Mouse (Mus musculus): ENCODE results near the gene Acp7.

Gene Acp7

GRCm38 (mm10) chr7:28601668-28602067 is 29.5 kb downstream of the Acp7 start:
- in situ Hi-C loops (cut with MboI, MseI): no loop called here

DNA sequence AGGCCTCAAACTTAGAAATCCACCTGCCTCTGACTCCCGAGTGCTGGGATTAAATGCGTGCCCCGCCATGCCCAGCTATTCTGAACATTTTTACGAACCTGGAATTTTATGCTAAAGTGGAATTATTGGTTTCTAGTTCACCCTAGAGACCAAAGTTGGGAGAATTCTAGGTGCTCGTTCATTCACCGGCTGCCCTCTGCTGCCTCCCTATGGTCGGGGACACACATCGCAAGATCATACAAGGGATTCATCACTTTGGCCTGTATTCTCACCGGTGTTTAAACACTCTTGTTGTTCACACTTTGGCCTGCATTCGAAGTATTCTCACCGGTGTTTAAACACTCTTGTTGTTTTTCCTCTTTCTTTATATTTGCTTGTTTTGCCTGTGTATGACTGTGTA is 30.1 kb downstream of the Acp7 start:
- in situ Hi-C loops (cut with MboI, MseI): no loop called here

GRCm38 (mm10) chr7:28598951-28599350 is 32.2 kb downstream of the Acp7 start:
- in situ Hi-C loops (cut with MboI, MseI): no loop called here

DNA sequence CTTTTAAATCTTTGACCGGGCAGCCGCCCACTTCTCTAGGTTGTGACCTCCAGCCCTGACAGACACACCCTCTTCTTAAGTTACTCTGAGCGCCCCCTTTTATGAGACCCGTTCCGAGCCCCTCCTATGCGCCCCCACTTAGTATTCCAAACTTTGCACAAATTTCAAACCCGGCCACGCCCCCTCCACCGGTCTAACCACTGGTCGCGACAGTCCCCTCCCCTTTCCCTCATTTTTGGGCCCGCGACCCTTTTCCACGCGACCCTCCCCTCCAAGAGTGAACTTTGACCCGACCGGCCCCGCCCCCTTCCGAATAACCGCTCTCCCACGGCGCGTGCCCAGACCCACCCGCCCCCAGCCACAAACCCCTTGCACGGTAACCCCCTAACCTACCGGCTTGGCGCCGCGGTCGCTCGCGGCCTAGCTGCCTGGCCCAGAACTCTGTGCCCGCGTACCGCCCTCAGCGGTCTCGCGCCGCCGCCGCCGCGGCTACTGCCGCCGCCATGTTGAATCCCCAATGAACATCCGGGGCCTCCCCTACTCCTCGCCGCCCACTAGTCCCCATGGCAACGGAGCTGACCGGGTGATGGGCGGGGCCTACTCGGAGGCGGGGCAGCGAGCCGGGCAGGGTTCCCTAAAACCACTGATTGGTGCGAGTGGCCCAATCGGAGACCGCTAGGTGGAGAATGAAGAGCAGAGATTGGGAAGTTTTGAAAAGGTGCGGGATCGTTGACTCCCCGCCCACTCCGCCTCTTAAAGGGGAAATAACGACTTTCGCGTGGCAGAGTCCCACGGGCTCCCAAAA is 33.3 kb downstream of the Acp7 start, which contains the start of the genes Samd4b and Pak4:
Samd4b (minus strand) TSS at position 503 of the 805 bp plus-strand sequence.
Pak4 (minus strand) TSS at position 544 of the 805 bp plus-strand sequence.
- in situ Hi-C loops (cut with MboI, MseI): no loop called here

GRCm38 (mm10) chr7:28597277-28597570 is 33.9 kb downstream of the Acp7 start:
- in situ Hi-C loops (cut with MboI, MseI): no loop called here

- in situ Hi-C loops (cut with MboI, MseI): no loop called here
Observed at GRCm38 (mm10) chr7:28596436-28597276, 34.5 kb downstream of the Acp7 start.

- in situ Hi-C loops (cut with MboI, MseI): no loop called here
Observed at GRCm38 (mm10) chr7:28595751-28596435, 35.2 kb downstream of the Acp7 start.

DNA sequence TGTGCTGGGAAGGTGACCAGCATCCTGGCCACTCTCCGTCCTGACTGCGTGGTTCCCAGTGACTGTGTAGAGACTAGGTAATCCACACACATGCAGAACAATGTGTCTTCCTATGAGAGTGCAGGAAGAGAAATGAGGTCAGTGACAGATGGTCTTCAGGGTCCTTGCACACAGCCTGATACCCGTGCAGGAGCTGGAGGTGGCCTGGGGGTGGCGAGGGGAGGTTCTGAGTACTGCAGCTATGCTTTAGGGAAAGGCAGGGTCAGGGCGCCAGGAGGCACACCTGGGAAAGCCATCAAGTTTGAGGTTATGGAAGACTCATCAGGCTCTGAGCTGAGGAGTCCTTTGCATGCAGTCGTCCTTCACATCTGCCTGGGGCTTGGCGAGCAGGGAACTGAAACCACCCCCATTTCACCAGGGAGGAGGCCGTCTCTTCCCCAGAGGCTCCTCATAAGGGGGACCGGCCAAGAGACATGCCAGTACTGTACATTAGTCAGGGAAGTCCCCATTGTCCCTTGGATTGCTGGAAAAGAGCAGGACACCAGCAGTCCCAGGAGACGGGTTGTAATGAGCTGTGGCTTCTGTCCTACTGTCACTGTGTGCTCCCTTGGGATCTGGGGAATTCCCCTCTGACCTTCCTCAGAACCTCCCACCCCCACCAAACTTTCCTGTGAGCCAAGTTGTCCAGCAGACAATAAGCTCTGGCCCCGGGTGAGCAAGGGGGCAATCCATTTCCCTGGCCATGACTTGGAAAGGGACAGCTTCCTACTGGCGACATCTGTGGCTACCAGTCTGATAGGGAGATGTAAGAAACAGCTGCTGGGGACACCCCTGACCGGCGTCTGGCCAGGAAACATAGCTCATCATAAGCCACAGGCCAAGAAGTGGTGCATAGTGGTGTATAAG is 37.7 kb downstream of the Acp7 start:
- in situ Hi-C loops (cut with MboI, MseI): loop anchor here (5.0 kb wide), 1 partner anchor 141 kb away; the partner anchor contains the start of gene Lrfn1

DNA sequence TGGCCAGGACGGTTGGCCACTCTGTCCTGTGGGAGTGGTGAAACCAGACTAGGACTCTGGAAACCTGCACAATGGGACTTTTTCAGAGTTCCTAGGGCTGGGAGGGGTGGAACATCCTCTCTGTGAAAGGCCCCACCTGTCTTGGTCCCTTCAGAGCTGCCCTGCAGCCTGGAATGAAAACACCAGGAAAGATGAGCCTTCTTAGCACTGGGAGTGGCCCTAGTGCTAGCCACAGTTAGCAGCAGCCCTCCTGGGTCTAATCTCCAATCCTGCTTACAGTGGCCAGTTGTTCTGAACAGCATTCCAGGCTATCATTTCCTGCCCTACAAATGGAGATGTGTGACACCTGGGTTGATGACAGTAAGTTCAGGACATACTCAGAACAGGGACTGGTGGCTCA is 39.3 kb downstream of the Acp7 start:
- in situ Hi-C loops (cut with MboI, MseI): loop anchor here (5.0 kb wide), 1 partner anchor 140 kb away; the partner anchor contains the start of gene Lrfn1

GRCm38 (mm10) chr7:28587644-28588043 is 43.5 kb downstream of the Acp7 start:
- in situ Hi-C loops (cut with MboI, MseI): no loop called here

DNA sequence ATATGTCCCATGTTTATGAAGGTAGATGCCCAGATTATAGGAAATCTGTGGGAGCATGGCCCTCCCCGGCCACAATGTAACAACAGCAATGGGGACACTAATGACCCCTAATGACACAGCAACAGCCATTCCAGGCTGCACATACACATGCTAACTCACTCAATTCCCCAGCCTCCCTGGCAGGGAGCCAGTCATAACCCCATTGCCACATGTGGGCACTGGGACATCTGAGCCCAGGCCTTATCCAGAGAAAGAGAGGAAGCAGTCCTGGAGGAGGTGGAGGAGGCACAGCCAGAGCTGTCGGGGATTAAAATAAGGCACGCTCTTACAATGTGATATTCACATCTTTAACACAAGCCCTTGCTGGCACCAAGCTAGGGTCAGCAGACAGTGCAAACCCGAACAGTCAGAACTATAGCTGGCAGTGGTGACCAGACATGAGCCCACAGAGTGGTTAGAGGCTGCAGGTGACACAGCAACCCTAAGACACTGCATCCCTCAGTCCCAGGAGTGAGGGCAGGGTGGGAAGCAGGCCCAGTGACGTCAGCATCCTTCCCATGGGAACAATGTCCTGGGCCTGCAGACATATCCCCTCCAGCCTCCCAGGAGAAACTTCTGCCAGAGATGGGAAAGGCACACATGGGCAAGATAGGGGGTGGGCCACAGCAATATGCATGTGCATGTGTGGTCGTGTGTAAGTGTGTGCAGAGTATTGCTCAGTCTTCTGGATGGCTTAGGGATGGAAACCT is 44.3 kb downstream of the Acp7 start:
- in situ Hi-C loops (cut with MboI, MseI): no loop called here

DNA sequence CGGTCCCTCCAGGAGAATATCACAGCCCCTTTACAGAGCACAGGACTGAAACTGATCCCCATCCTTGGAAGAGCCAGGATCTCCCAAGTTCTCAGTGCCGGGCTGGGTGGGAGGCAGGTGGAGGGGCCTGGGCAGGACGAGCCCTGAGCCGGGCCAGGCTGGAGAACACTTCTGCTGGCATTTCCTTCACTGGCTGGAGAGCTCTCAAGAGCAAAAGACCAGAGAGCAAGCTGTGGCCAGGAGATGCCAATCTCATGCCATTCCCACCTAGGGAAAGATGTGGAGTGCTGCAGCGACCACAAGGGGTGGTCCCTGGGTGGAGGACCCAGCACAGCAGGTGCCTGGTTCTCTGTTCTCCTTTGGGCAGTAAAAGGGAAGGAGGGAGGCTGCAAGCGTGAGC is 46.1 kb downstream of the Acp7 start:
- in situ Hi-C loops (cut with MboI, MseI): no loop called here

- in situ Hi-C loops (cut with MboI, MseI): no loop called here
Observed at GRCm38 (mm10) chr7:28584468-28584867, 46.7 kb downstream of the Acp7 start.

GRCm38 (mm10) chr7:28583570-28584344 is 47.4 kb downstream of the Acp7 start:
- in situ Hi-C loops (cut with MboI, MseI): no loop called here

- in situ Hi-C loops (cut with MboI, MseI): no loop called here
Observed at GRCm38 (mm10) chr7:28582841-28583240, 48.3 kb downstream of the Acp7 start.

GRCm38 (mm10) chr7:28581721-28582120 is 49.4 kb downstream of the Acp7 start:
- in situ Hi-C loops (cut with MboI, MseI): no loop called here

DNA sequence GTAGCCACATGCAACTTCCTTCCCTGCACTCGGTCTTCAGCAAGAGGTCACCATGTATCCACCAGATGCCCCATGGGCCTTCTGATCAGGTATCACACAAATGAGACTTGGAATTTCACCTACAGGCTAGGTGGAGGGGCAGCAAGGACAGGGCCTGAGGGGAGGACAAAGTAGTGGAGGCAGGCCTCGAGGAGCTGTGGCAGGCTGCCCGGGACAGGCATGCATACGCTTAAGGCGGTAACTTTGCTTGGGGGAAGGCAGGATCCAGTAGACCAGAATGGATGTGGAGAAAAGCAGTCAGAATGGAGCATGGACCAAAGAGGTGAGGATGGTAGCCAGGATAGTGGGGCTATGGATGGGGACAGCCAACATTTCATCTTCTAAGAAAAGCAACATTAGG is 51.3 kb downstream of the Acp7 start:
- in situ Hi-C loops (cut with MboI, MseI): no loop called here

GRCm38 (mm10) chr7:28578543-28579053 is 52.5 kb downstream of the Acp7 start:
- in situ Hi-C loops (cut with MboI, MseI): no loop called here

GRCm38 (mm10) chr7:28577826-28578542 is 53.1 kb downstream of the Acp7 start:
- in situ Hi-C loops (cut with MboI, MseI): no loop called here
